Mouse (Mus musculus) limb, embryonic 11.5 days (tissue): ENCODE data around the gene Paqr6. TPM values are rescaled to one million over a fixed set of nuclear protein-coding genes. Genes with fewer than 3 reads are reported as not detected.

Experiments
- ATAC-seq: fragments of 200-750 bp; cut with Nextera tagmentation; 2 replicates; pipeline ENCODE4 v1.8.0; 2017; ENCODE audit warnings: low read depth; ENCODE audit not compliant: insufficient number of reproducible peaks, low FRiP score, low TSS enrichment
- DNase-seq: peaks from one replicate; pipeline ENCODE4 v3.0.0-alpha.2; 2015; ENCODE audit warnings: low spot score
- H3K27ac ChIP-seq: fragments of 300-500 bp; sonication (generic); replicated peaks from 2 replicates; pipeline ENCODE4 v1.5.1; 2014; ENCODE audit warnings: low read depth, mild to moderate bottlenecking, low read length
- H3K27me3 ChIP-seq: fragments of 300-500 bp; sonication (generic); 2 replicates; pipeline ENCODE4 v1.6.1; 2014; ENCODE audit warnings: mild to moderate bottlenecking, low read length, mixed read lengths; ENCODE audit not compliant: control insufficient read depth, insufficient read depth
- H3K36me3 ChIP-seq: fragments of 300-500 bp; sonication (generic); 2 replicates; pipeline ENCODE4 v1.6.1; 2014; ENCODE audit warnings: mild to moderate bottlenecking, low read length, moderate library complexity, mixed read lengths; ENCODE audit not compliant: control insufficient read depth, insufficient read depth
- H3K4me1 ChIP-seq: fragments of 300-500 bp; sonication (generic); 2 replicates; pipeline ENCODE4 v1.6.1; 2014; ENCODE audit warnings: low read length, mixed read lengths; ENCODE audit not compliant: control insufficient read depth, insufficient read depth
- H3K4me2 ChIP-seq: fragments of 300-500 bp; sonication (generic); 2 replicates; pipeline ENCODE4 v1.6.1; 2014; ENCODE audit warnings: low read depth, mild to moderate bottlenecking, moderate library complexity; ENCODE audit not compliant: severe bottlenecking
- H3K4me3 ChIP-seq: fragments of 300-500 bp; sonication (generic); 2 replicates; pipeline ENCODE4 v1.5.1; 2014; ENCODE audit warnings: low read depth, low read length
- H3K9ac ChIP-seq: fragments of 300-500 bp; sonication (generic); 2 replicates; pipeline ENCODE4 v1.6.1; 2014; ENCODE audit warnings: mild to moderate bottlenecking, low read length
- H3K9me3 ChIP-seq: fragments of 300-500 bp; sonication (generic); 2 replicates; pipeline ENCODE4 v1.6.1; 2016; ENCODE audit warnings: low read length; ENCODE audit not compliant: control insufficient read depth
- WGBS: fragments of 180-500 bp; shearing (Covaris S2); extraction: QIAGEN DNeasy Blood & Tissue Kit; methylation state at CpG from one replicate; pipeline ENCODE4 v1.1.7; 2014; 5-methylcytosine and 5-hydroxymethylcytosine counted together
- polyA plus RNA-seq: library from polyadenylated mRNA; unstranded; fragments of >200 nt; fragmentation: Nextera tagmentation; extraction: Ambion mirVana; gene quantifications from 2 replicates; pipeline ENCODE4 v1.2.1, GENCODE M21; 2014

Gene Paqr6
- polyA plus RNA-seq, 1 experiment from 2014 or later, result 1.1 TPM

GRCm38 (mm10) chr3:88395288-88395687 lies 30.9 kb downstream of the Paqr6 start:
- no peak for DNase-seq
- 94% methylated on average over 6 of the region's 6 CpGs for WGBS

GRCm38 (mm10) chr3:88395742-88396141 lies 31.4 kb downstream of the Paqr6 start:
- WGBS, result 87% methylated on average over 8 of the region's 8 CpGs
- no peaks in the 10 kb centered on the region for H3K9me3 ChIP-seq
- no peak overlapping the region for H3K4me2 ChIP-seq
- no peak overlapping the region for H3K27ac ChIP-seq
- ATAC-seq (no peak), DNase-seq (no peak)
- no peaks in the 10 kb centered on the region for H3K4me1 ChIP-seq
- H3K4me3 ChIP-seq, result no peak overlapping the region
- H3K9ac ChIP-seq, result no peak overlapping the region
- peaks cover 4% of the 10 kb centered on the region for H3K36me3 ChIP-seq
- no peaks in the 10 kb centered on the region for H3K27me3 ChIP-seq

More at GRCm38 (mm10) chr3:88395288-88395687, 30.9 kb downstream of the Paqr6 start:
- Histone ChIP-seq H3K9me3 (no peaks in the 10 kb centered on the region), H3K9ac (no peak overlapping the region), H3K36me3 (peaks cover 4% of the 10 kb centered on the region), H3K4me3 (no peak overlapping the region), H3K27me3 (no peaks in the 10 kb centered on the region), H3K4me1 (no peaks in the 10 kb centered on the region), H3K4me2 (no peak overlapping the region), H3K27ac (no peak overlapping the region)
- ATAC-seq, result no peak

- H3K27me3 ChIP-seq, result no peaks in the 10 kb centered on the region
- H3K4me3 ChIP-seq, result no peak overlapping the region
- DNase-seq (no peak), ATAC-seq (no peak)
- H3K9ac ChIP-seq, result no peak overlapping the region
- no peak overlapping the region for H3K27ac ChIP-seq
- no peak overlapping the region for H3K4me2 ChIP-seq
- WGBS, result 80% methylated on average over 2 of the region's 2 CpGs
- H3K9me3 ChIP-seq, result no peaks in the 10 kb centered on the region
- H3K36me3 ChIP-seq, result peaks cover 4% of the 10 kb centered on the region
- H3K4me1 ChIP-seq, result no peaks in the 10 kb centered on the region
Measured at GRCm38 (mm10) chr3:88398666-88399065, 34.3 kb downstream of the Paqr6 start.

GRCm38 (mm10) chr3:88403522-88404230 lies 39.3 kb downstream of the Paqr6 start:
- no peaks in the 10 kb centered on the region for H3K27me3 ChIP-seq
- no peak for DNase-seq
- no peaks in the 10 kb centered on the region for H3K9me3 ChIP-seq
- H3K9ac ChIP-seq, result no peak overlapping the region
- no peak overlapping the region for H3K4me3 ChIP-seq
- ATAC-seq, result no peak
- WGBS, result 94% methylated on average over 10 of the region's 10 CpGs
- no peak overlapping the region for H3K27ac ChIP-seq
- H3K36me3 ChIP-seq, result peaks cover 3% of the 10 kb centered on the region
- H3K4me2 ChIP-seq, result no peak overlapping the region
- peaks cover 5% of the 10 kb centered on the region for H3K4me1 ChIP-seq

- H3K27ac ChIP-seq, result no peak overlapping the region
- H3K9me3 ChIP-seq, result no peaks in the 10 kb centered on the region
- H3K4me2 ChIP-seq, result no peak overlapping the region
- peak; percentile 80 for DNase-seq
- 4% methylated on average over 2 of the region's 2 CpGs for WGBS
- no peak overlapping the region for H3K4me3 ChIP-seq
- no peak for ATAC-seq
- H3K36me3 ChIP-seq, result peaks cover 7% of the 10 kb centered on the region
- no peaks in the 10 kb centered on the region for H3K27me3 ChIP-seq
- H3K9ac ChIP-seq, result no peak overlapping the region
- H3K4me1 ChIP-seq, result peaks cover 13% of the 10 kb centered on the region
Measured at GRCm38 (mm10) chr3:88407090-88407489, 42.7 kb downstream of the Paqr6 start.

GRCm38 (mm10) chr3:88407529-88407928 lies 43.1 kb downstream of the Paqr6 start:
- H3K4me3 ChIP-seq, result no peak overlapping the region
- no peak overlapping the region; the same call in 1 of the 2 replicates for H3K9ac ChIP-seq
- H3K36me3 ChIP-seq, result peaks cover 7% of the 10 kb centered on the region
- peaks cover 13% of the 10 kb centered on the region for H3K4me1 ChIP-seq
- DNase-seq, result no peak
- no peak for ATAC-seq
- no peak overlapping the region for H3K4me2 ChIP-seq
- no peak overlapping the region for H3K27ac ChIP-seq
- H3K27me3 ChIP-seq, result no peaks in the 10 kb centered on the region
- no peaks in the 10 kb centered on the region for H3K9me3 ChIP-seq
- 63% methylated on average over 7 of the region's 7 CpGs for WGBS

GRCm38 (mm10) chr3:88408953-88409352 lies 44.6 kb downstream of the Paqr6 start:
- H3K9me3 ChIP-seq, result no peaks in the 10 kb centered on the region
- DNase-seq (no peak), ATAC-seq (no peak)
- peak overlapping the region; percentile 76 for H3K4me2 ChIP-seq
- H3K36me3 ChIP-seq, result peaks cover 5% of the 10 kb centered on the region
- peak overlapping the region; percentile 94; the same call in 1 of the 2 replicates for H3K9ac ChIP-seq
- peaks cover 13% of the 10 kb centered on the region for H3K4me1 ChIP-seq
- H3K27me3 ChIP-seq, result no peaks in the 10 kb centered on the region
- WGBS, result 67% methylated on average over 5 of the region's 5 CpGs
- H3K27ac ChIP-seq, result no peak overlapping the region; the same call in 1 of the 2 replicates
- peak overlapping the region; percentile 70 for H3K4me3 ChIP-seq

- no peaks in the 10 kb centered on the region for H3K27me3 ChIP-seq
- WGBS, result under 1% methylated on average over 54 of the region's 54 CpGs
- peak; percentile 90 for ATAC-seq
Measured at GRCm38 (mm10) chr3:88409741-88410644, 45.6 kb downstream of the Paqr6 start, which contains the start of gene Pmf1. Gene Pmf1 (minus strand): TSS chr3:88410331.

More at GRCm38 (mm10) chr3:88409741-88410644, 45.6 kb downstream of the Paqr6 start, which contains the start of gene Pmf1:
- peak within 1 kb of the TSS; percentile 76 for H3K4me2 ChIP-seq
- H3K9ac ChIP-seq, result peak within 1 kb of the TSS; percentile 94
- peaks cover 13% of the 10 kb centered on the region for H3K4me1 ChIP-seq
- H3K36me3 ChIP-seq, result peaks cover 5% of the 10 kb centered on the region
- peak within 1 kb of the TSS; percentile 86 for H3K27ac ChIP-seq
- peak within 1 kb of the TSS; percentile 70 for H3K4me3 ChIP-seq
- no peaks in the 10 kb centered on the region for H3K9me3 ChIP-seq
- peak; percentile 93 for DNase-seq
